16 mouse cellular contexts compared by ENCODE assay signal in the genomic region with DNA sequence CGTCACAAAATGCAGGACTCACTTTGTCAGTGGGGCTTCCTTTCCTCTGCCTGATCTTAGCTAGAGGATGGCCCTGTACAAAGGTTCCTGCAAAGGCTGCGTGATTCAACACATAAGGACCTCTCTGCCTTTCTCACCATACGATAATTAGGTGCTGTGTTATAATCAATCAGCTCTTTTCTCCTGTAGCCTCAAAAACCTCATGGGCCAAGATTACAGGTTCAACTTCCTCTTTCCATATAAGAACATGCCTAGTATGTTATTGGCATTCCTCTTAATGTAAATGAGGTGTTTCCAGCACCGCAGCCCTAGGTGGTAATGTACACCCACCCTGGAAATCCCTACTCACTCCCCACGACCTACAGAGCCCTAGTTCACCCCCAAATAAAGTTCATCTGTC.
"Had no signal": no experiment of that assay in that cellular context is flagged by ENCODE, and none has a peak within 500 bp of the region (broad histone marks: within the 10 kb centered on the region; RNA-seq: fewer than 3 reads in every experiment).

No protein-coding gene starts in this region.

- DNase-seq: retina, postnatal 1 day; right cerebral cortex, adult 18-20 months; right cerebral cortex, postnatal 14 days; right cerebral cortex, postnatal 25 days; right cerebral cortex, postnatal 4 days; spleen, adult 18-20 months; thymus, adult 18-20 months; thymus, adult 2 months; thymus, postnatal 14 days; thymus, postnatal 25 days; thymus, postnatal 36 days; thymus, postnatal 4 days had no signal

- H3K27me3 ChIP-seq: neural tube, embryonic 13.5 days; neural tube, embryonic 15.5 days; stomach, embryonic 15.5 days had no signal

- H3K36me3 ChIP-seq: neural tube, embryonic 13.5 days; neural tube, embryonic 15.5 days; stomach, embryonic 15.5 days had no signal

- H3K9ac ChIP-seq: neural tube, embryonic 13.5 days; neural tube, embryonic 15.5 days; stomach, embryonic 15.5 days had no signal

- H3K4me3 ChIP-seq: neural tube, embryonic 13.5 days; neural tube, embryonic 15.5 days; stomach, embryonic 15.5 days had no signal

- H3K4me1 ChIP-seq: neural tube, embryonic 13.5 days; neural tube, embryonic 15.5 days; stomach, embryonic 15.5 days had no signal

- H3K27ac ChIP-seq: neural tube, embryonic 13.5 days; neural tube, embryonic 15.5 days; stomach, embryonic 15.5 days; stomach, postnatal 0 days had no signal

- H3K9me3 ChIP-seq: neural tube, embryonic 13.5 days; neural tube, embryonic 15.5 days; stomach, embryonic 15.5 days had no signal
